Mouse (Mus musculus): ENCODE data around the gene Ptpn3.

- TF ChIP-seq CTCF (IDR thresholded peaks at IDR 0.05; ENCODE audit: low read depth) = no peak
- TF ChIP-seq EP300 (IDR thresholded peaks at IDR 0.05; ENCODE audit: low read depth) = no peak
Observed at GRCm38 (mm10) chr4:57175329-57175728, 126.3 kb downstream of the Ptpn3 start.
